7 mouse cellular contexts compared by ENCODE assay signal in genomic region chr2:153509211-153510029, GRCm38 (mm10). TPM values are rescaled to one million over a fixed set of nuclear protein-coding genes. Genes with fewer than 3 reads are reported as not detected.
A peak's percentile ranks its signal among the peaks of the same experiment; 100 is the strongest.
DNase-seq lines count a peak whose midpoint lies in the region; ATAC-seq lines count a peak whose summit lies in the region.

No protein-coding gene starts in this region.

- H3K27me3 ChIP-seq in megakaryocyte, embryonic 14.5 days (replicated peaks), result no peaks in the 10 kb centered on the region
- H3K27me3 ChIP-seq in forebrain, embryonic 13.5 days, result no peaks in the 10 kb centered on the region

- ATAC-seq in megakaryocyte, adult 5-6 weeks (ENCODE audit: poor library complexity, severe bottlenecking), result no peak
- ATAC-seq in forebrain, embryonic 13.5 days, result peak; percentile 66
- 0 out of 2 replicates have a peak, but pooled peaks have one; percentile 32 for ATAC-seq in megakaryocyte-erythroid progenitor cell, adult 5-6 weeks (replicated peaks; ENCODE audit: low FRiP score, low TSS enrichment, poor library complexity, severe bottlenecking)

- H3K4me3 ChIP-seq in megakaryocyte, embryonic 14.5 days (replicated peaks), result peak overlapping the region; percentile 78
- H3K4me3 ChIP-seq in forebrain, embryonic 13.5 days, result no peak overlapping the region

- peak overlapping the region; percentile 50 for H3K9ac ChIP-seq in forebrain, embryonic 13.5 days

- H3K4me1 ChIP-seq in megakaryocyte, embryonic 14.5 days, result peaks cover 98% of the 10 kb centered on the region
- H3K4me1 ChIP-seq in forebrain, embryonic 13.5 days, result peaks cover 45% of the 10 kb centered on the region

- H3K36me3 ChIP-seq in megakaryocyte, embryonic 14.5 days (replicated peaks; ENCODE audit: low read length), result peaks cover 81% of the 10 kb centered on the region
- H3K36me3 ChIP-seq in forebrain, embryonic 13.5 days (ENCODE audit: poor library complexity, severe bottlenecking), result no peaks in the 10 kb centered on the region

- H3K9me3 ChIP-seq in megakaryocyte, embryonic 14.5 days, result no peaks in the 10 kb centered on the region
- H3K9me3 ChIP-seq in forebrain, embryonic 13.5 days (replicated peaks), result no peaks in the 10 kb centered on the region

- WGBS in forebrain, embryonic 13.5 days, result 8% methylated on average over 17 of the region's 18 CpGs

- DNase-seq in cerebellum, adult 9-10 months, result peak; percentile 76
- no peak for DNase-seq in MN1 (ENCODE audit: low spot score)
- no peak for DNase-seq in layer of hippocampus, adult 18-20 months (ENCODE audit: low spot score in 2 of 2)

- H3K4me2 ChIP-seq in forebrain, embryonic 13.5 days, result peak overlapping the region; percentile 42

- H3K27ac ChIP-seq in forebrain, embryonic 13.5 days, result peak overlapping the region; percentile 76

RNA-seq across cellular contexts. Expression of gene 4930404H24Rik, which starts 16.8 kb away (rescaled TPM):
- 0.54 TPM in 1 of 2 replicates, not detected in the other for polyA plus RNA-seq in megakaryocyte, embryonic 14.5 days (2012; ENCODE audit: insufficient read depth, low replicate concordance)
- not detected in 2 replicates for total RNA-seq in megakaryocyte, adult 5-6 weeks (2015)
- total RNA-seq in megakaryocyte, adult 5-6 weeks (2017), result not detected in 2 replicates
- polyA plus RNA-seq in forebrain, embryonic 13.5 days (2015; fragmentation: Nextera tagmentation; extraction: Ambion mirVana), result not detected in 2 replicates
- not detected in 2 replicates for total RNA-seq in megakaryocyte-erythroid progenitor cell, adult 5-6 weeks (2014; fragmentation: Nextera tagmentation)
- total RNA-seq in megakaryocyte-erythroid progenitor cell, adult 5-6 weeks (2017), result not detected in 2 replicates
- total RNA-seq in layer of hippocampus, adult 18-20 months (2021), result not detected

RNA-seq across cellular contexts. Expression of gene Nol4l, which starts 20.4 kb away (rescaled TPM):
- 10.6 and 40.8 TPM in 2 replicates for polyA plus RNA-seq in megakaryocyte, embryonic 14.5 days (2012; ENCODE audit: insufficient read depth, low replicate concordance)
- total RNA-seq in megakaryocyte, adult 5-6 weeks (2015), result 1.2 and 2.1 TPM in 2 replicates
- 0.20 and 0.62 TPM in 2 replicates for total RNA-seq in megakaryocyte, adult 5-6 weeks (2017)
- polyA plus RNA-seq in forebrain, embryonic 13.5 days (2015; fragmentation: Nextera tagmentation; extraction: Ambion mirVana), result 32.1 and 36.7 TPM in 2 replicates
- total RNA-seq in megakaryocyte-erythroid progenitor cell, adult 5-6 weeks (2014; fragmentation: Nextera tagmentation), result 10.4 and 13.8 TPM in 2 replicates
- 4.2 and 13.3 TPM in 2 replicates for total RNA-seq in megakaryocyte-erythroid progenitor cell, adult 5-6 weeks (2017)
- total RNA-seq in layer of hippocampus, adult 18-20 months (2021), result 10 to 100 TPM; 46.5 to 48.1 TPM
